Mouse (Mus musculus) heart, embryonic 16.5 days (tissue): ENCODE measurements around the gene Zfp933. TPM values are rescaled to one million over a fixed set of nuclear protein-coding genes. Genes with fewer than 3 reads are reported as not detected.
"Not testable (repeated sequence)": the region's sequence is repeated elsewhere in the genome, so short reads cannot be mapped to it uniquely, and the experiment has no call there.

Experiments used
- ATAC-seq: fragments of 200-750 bp; cut with Nextera tagmentation; replicated peaks from 2 replicates; pipeline ENCODE4 v1.8.0; 2017; ENCODE audit warnings: moderate number of reproducible peaks; ENCODE audit not compliant: insufficient read depth, low FRiP score; ENCODE audit errors: extremely low read depth
- H3K27ac ChIP-seq: fragments of 300-500 bp; sonication (generic); 2 replicates; pipeline ENCODE4 v1.5.1; 2014; ENCODE audit warnings: mild to moderate bottlenecking, low read length, control low read depth, moderate library complexity
- H3K27me3 ChIP-seq: fragments of 300-500 bp; sonication (generic); 2 replicates; pipeline ENCODE4 v1.6.1; 2014; ENCODE audit warnings: low read length, mixed read lengths; ENCODE audit not compliant: control insufficient read depth, insufficient read depth
- H3K36me3 ChIP-seq: fragments of 300-500 bp; sonication (generic); 2 replicates; pipeline ENCODE4 v1.6.1; 2014; ENCODE audit not compliant: control insufficient read depth, insufficient read depth
- H3K4me1 ChIP-seq: fragments of 300-500 bp; sonication (generic); 2 replicates; pipeline ENCODE4 v1.6.1; 2014; ENCODE audit warnings: low read length, mixed read lengths; ENCODE audit not compliant: control insufficient read depth, insufficient read depth
- H3K4me2 ChIP-seq: fragments of 300-500 bp; sonication (generic); 2 replicates; pipeline ENCODE4 v1.6.1; 2014; ENCODE audit warnings: low read depth, mild to moderate bottlenecking, control low read depth, low read length
- H3K4me3 ChIP-seq: fragments of 300-500 bp; sonication (generic); 2 replicates; pipeline ENCODE4 v1.5.1; 2014; ENCODE audit warnings: mild to moderate bottlenecking, control low read depth, low read length
- H3K9ac ChIP-seq: fragments of 300-500 bp; sonication (generic); 2 replicates; pipeline ENCODE4 v1.6.1; 2014; ENCODE audit warnings: low read length, control low read depth
- H3K9me3 ChIP-seq: fragments of 300-500 bp; sonication (generic); replicated peaks from 2 replicates; pipeline ENCODE4 v1.6.1; 2016; ENCODE audit warnings: low read length; ENCODE audit not compliant: control insufficient read depth
- WGBS: fragments of 180-500 bp; shearing (Covaris S2); extraction: QIAGEN DNeasy Blood & Tissue Kit; methylation state at CpG from one replicate; pipeline ENCODE4 v1.1.7; 2014; 5-methylcytosine and 5-hydroxymethylcytosine counted together
- polyA plus RNA-seq: library from polyadenylated mRNA; unstranded; fragments of >200 nt; fragmentation: Nextera tagmentation; extraction: Ambion mirVana; gene quantifications from 2 replicates; pipeline ENCODE4 v1.2.1, GENCODE M21; 2015

Gene Zfp933
- polyA plus RNA-seq, 1 experiment from 2014 or later, result 4.7 TPM

DNA sequence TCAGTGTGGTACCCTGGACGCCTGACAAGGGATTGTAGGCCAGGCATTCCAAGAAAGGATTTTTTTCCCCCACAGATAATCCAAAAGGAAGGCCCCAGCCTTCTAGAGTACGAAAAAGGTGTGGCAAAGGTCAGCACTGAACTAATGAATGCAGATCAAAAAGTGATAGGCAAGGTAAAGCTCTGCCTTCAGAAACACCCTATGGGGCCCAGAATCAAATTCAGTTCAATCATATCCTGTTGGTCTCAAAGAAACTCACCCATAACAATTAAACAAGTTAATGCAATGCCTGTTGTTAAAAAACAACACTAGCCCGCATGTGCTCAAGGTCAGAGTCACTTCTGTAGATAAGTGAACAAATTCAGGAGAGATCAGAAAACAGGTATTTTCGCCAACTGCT, 23.8 kb downstream of the Zfp933 start:
- ATAC-seq, result no peak
- Histone ChIP-seq H3K4me1 (no peaks in the 10 kb centered on the region), H3K27me3 (no peaks in the 10 kb centered on the region), H3K9me3 (peaks cover 50% of the 10 kb centered on the region), H3K4me3 (no peak overlapping the region), H3K9ac (no peak overlapping the region), H3K27ac (no peak overlapping the region), H3K36me3 (peaks cover 48% of the 10 kb centered on the region), H3K4me2 (no peak overlapping the region)
- WGBS, result 93% methylated on average over 4 of the region's 4 CpGs

- Histone ChIP-seq H3K9me3 (peaks cover 45% of the 10 kb centered on the region), H3K36me3 (peaks cover 26% of the 10 kb centered on the region)
- not testable (repeated sequence) for ATAC-seq, H3K27me3 ChIP-seq, H3K4me2 ChIP-seq, H3K4me3 ChIP-seq, H3K9ac ChIP-seq, H3K27ac ChIP-seq, H3K4me1 ChIP-seq
- WGBS, result 87% methylated on average over 3 of the region's 3 CpGs
Observed at GRCm38 (mm10) chr4:147821414-147821813, 26.8 kb downstream of the Zfp933 start.

- peaks cover 31% of the 10 kb centered on the region for H3K9me3 ChIP-seq
- not testable (repeated sequence) for H3K36me3 ChIP-seq, H3K4me3 ChIP-seq, H3K27ac ChIP-seq, H3K9ac ChIP-seq, ATAC-seq, H3K4me1 ChIP-seq, H3K27me3 ChIP-seq, H3K4me2 ChIP-seq
- WGBS, result 81% methylated on average over 7 of the region's 7 CpGs
Observed at GRCm38 (mm10) chr4:147819659-147820058, 28.5 kb downstream of the Zfp933 start.

GRCm38 (mm10) chr4:147814592-147815167, 33.5 kb downstream of the Zfp933 start:
- Histone ChIP-seq H3K9me3 (0 out of 2 replicates have a peak, but pooled peaks cover 2% of the 10 kb centered on the region), H3K9ac (no peak overlapping the region), H3K27me3 (no peaks in the 10 kb centered on the region), H3K27ac (no peak overlapping the region), H3K36me3 (no peaks in the 10 kb centered on the region), H3K4me2 (no peak overlapping the region), H3K4me3 (no peak overlapping the region), H3K4me1 (no peaks in the 10 kb centered on the region)
- no peak for ATAC-seq
- 69% methylated on average over 2 of the region's 2 CpGs for WGBS

- Histone ChIP-seq H3K9ac (no peak overlapping the region), H3K4me3 (no peak overlapping the region), H3K4me2 (no peak overlapping the region), H3K27ac (no peak overlapping the region), H3K9me3 (0 out of 2 replicates have a peak, but pooled peaks cover 2% of the 10 kb centered on the region), H3K4me1 (peaks cover 5% of the 10 kb centered on the region), H3K36me3 (no peaks in the 10 kb centered on the region), H3K27me3 (no peaks in the 10 kb centered on the region)
- 37% methylated on average over 5 of the region's 5 CpGs for WGBS
- ATAC-seq, result peak; percentile 44
Observed at GRCm38 (mm10) chr4:147813249-147813765, 34.9 kb downstream of the Zfp933 start.

DNA sequence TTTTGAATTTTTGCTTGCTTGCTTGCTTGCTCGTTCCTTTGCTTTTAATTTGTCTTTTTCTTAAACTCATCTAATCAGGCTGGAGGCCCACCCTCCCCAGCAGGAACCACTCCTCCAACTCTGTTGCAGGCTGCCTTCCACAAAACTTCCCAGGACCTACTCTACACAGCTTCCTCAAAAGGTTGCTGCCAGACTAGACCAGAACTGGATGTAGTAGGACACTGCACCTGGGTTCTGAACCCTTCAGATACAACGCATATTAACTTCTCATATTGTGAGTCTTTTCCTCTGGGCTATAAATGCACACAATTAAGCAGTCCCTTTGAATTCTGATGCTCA, 38.2 kb downstream of the Zfp933 start:
- not testable (repeated sequence) for H3K36me3 ChIP-seq, H3K27me3 ChIP-seq, H3K9me3 ChIP-seq, H3K9ac ChIP-seq, ATAC-seq, H3K4me1 ChIP-seq, H3K27ac ChIP-seq
- Histone ChIP-seq H3K4me2 (peak overlapping the region; percentile 76), H3K4me3 (peak overlapping the region; percentile 65)
- 48% methylated on average over 2 of the region's 2 CpGs for WGBS

DNA sequence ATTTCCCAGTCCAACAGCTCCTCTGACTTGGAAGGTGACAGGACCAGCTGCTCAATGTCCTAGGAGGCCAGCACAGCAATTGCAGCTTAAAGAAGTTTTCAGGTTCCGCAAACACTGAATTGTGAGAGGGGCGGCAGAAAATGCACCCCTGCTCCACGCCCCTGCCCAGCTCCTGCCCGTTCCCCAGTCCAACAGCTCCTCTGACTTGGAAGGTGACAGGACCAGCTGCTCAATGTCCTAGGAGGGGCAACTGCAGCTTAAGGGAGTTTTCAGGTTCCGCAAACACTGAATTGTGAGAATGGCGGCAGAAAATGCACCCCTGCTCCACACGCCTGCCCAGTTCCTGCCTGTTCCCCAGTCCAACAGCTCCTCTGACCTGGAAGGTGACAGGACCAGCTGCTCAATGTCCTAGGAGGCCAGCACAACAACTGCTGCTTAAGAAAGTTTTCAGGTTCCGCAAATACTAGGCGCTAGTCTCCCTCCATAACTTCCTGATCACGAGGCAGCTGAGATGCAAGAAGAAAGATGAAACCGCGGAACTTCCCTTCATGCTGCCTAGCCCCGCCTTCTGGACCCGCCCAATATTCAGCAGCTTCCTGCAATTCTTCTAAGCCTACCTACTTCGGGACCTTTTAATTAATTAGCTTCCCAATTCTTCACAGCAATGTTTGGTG, 38.7 kb downstream of the Zfp933 start, which contains the start of gene Zfp984:
Gene Zfp984, minus strand, starts transcription at position 497 of the 674 bp plus-strand sequence.
- WGBS, result 9% methylated on average over 15 of the region's 15 CpGs
- peak within 1 kb of the TSS; percentile 81 for H3K9ac ChIP-seq
- not testable (repeated sequence) for H3K4me1 ChIP-seq, H3K36me3 ChIP-seq, H3K27me3 ChIP-seq, H3K9me3 ChIP-seq
- H3K4me3 ChIP-seq, result peak within 1 kb of the TSS; percentile 65
- H3K4me2 ChIP-seq, result peak within 1 kb of the TSS; percentile 76
- H3K27ac ChIP-seq, result peak within 1 kb of the TSS; percentile 75
- peak; percentile 75 for ATAC-seq

DNA sequence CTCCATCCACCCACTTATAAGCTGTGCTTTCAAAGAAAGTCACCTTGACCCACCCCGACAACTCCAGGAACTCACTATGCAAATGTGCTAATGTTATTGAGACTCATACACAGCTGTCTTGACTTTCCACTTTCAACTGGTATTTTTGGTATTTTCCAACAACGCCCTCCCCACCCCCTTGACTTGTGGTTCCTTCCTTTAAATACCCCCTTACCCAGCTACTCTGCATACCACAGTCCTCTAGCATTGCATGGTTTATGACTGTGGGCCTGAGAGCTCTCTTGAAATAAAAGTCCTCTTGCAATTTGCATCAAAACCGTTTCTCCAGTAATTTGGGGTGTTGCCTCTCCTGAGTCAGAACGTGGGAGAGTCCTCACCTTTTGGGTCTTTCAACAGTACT, 39.7 kb downstream of the Zfp933 start:
- peak overlapping the region; percentile 65 for H3K4me3 ChIP-seq
- WGBS, result 54% methylated on average over 4 of the region's 4 CpGs
- not testable (repeated sequence) for H3K27ac ChIP-seq, H3K9ac ChIP-seq, H3K36me3 ChIP-seq, ATAC-seq, H3K27me3 ChIP-seq, H3K9me3 ChIP-seq, H3K4me1 ChIP-seq
- H3K4me2 ChIP-seq, result peak overlapping the region; percentile 76

GRCm38 (mm10) chr4:147795308-147795707, 52.9 kb downstream of the Zfp933 start:
- 84% methylated on average over 1 of the region's 1 CpGs for WGBS
- H3K27me3 ChIP-seq, ATAC-seq: not testable (repeated sequence)

More at GRCm38 (mm10) chr4:147795308-147795707, 52.9 kb downstream of the Zfp933 start:
- H3K9ac ChIP-seq, H3K4me1 ChIP-seq, H3K4me3 ChIP-seq, H3K9me3 ChIP-seq, H3K27ac ChIP-seq, H3K36me3 ChIP-seq, H3K4me2 ChIP-seq: not testable (repeated sequence)
